Mouse (Mus musculus): ENCODE measurements at regions not wholly inside any gene's neighbourhood (a gene's known extent, or its start where the extent isn't known, plus 50 kb on each side); places are given as distances from the start of the nearest gene placed in this dataset.

DNA sequence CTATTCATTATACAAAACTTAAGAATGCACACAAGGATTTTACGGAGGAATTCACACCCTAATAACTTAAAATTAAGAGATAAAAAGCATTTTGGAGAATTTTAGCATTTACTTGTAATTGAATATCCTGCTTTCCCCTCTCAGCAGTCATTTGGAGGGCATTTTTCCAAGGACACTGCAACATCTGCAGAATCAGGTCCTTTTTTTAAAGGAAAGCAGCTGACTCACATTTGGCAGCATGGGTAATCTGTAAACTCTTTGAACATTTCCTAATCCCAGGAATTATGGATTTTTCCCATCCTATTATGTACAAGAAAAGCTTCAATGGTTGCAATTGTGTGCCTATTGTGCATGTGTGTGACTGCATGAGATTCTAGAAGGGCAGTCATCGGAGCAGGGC, 112.0 kb downstream of the Gm19410 start:
- no peak for TF ChIP-seq GATA4 (IDR thresholded peaks at IDR 0.05; ENCODE audit: insufficient replicate concordance, low read length)

DNA sequence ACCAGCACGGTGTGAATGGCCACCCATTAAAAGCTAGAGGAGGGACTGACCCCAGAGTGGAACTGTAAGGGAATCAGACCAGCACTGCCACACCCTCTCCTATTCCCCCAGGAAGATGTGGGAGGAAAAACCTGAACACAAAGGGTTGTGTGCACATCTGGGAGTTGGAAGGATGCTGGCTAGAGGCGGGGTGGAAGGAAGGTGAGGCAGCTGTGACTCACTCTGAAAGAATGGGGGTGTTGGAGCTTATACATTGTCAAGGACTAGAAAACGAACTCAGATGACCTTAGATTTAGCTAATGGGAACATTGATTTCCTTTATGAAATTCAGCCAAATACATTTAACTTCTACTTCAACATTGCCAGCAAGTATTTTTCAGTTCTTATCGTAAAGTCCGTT, 116.2 kb downstream of the Gm19410 start:
- TF ChIP-seq GATA4 (IDR thresholded peaks at IDR 0.05; ENCODE audit: insufficient replicate concordance, low read length) = no peak

- TF ChIP-seq GATA4 (IDR thresholded peaks at IDR 0.05; ENCODE audit: insufficient replicate concordance, low read length) = no peak
Observed at GRCm38 (mm10) chr8:35882638-35883455, 117.3 kb downstream of the Gm19410 start.

DNA sequence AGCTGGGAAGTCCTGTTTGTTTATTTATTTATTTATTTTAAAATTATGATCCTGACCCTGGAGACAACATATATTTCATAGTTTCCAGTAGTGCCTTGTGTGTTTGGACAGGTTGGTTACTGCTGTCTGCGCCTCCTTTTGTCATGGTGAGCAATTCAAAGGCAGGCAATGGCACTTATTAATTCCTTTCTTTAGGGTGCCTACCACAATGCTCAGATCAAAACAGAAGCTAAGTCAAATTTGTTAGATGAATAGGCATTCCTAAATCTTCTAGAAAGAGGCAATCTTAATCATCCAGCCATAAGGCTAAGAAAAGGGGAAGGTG, 117.8 kb downstream of the Gm19410 start:
- no peak for TF ChIP-seq GATA4 (IDR thresholded peaks at IDR 0.05; ENCODE audit: insufficient replicate concordance, low read length)

- TF ChIP-seq GATA4 (IDR thresholded peaks at IDR 0.05; ENCODE audit: insufficient replicate concordance, low read length) = no peak
Observed at GRCm38 (mm10) chr8:35884545-35884944, 119.0 kb downstream of the Gm19410 start.

GRCm38 (mm10) chr8:35890083-35890482, 124.5 kb downstream of the Gm19410 start:
- TF ChIP-seq GATA4 (IDR thresholded peaks at IDR 0.05; ENCODE audit: insufficient replicate concordance, low read length) = no peak

GRCm38 (mm10) chr8:35891769-35892168, 126.2 kb downstream of the Gm19410 start:
- TF ChIP-seq GATA4 (IDR thresholded peaks at IDR 0.05; ENCODE audit: insufficient replicate concordance, low read length) = no peak

- TF ChIP-seq GATA4 (IDR thresholded peaks at IDR 0.05; ENCODE audit: insufficient replicate concordance, low read length) = no peak
Observed at GRCm38 (mm10) chr8:35898493-35898892, 132.9 kb downstream of the Gm19410 start.

DNA sequence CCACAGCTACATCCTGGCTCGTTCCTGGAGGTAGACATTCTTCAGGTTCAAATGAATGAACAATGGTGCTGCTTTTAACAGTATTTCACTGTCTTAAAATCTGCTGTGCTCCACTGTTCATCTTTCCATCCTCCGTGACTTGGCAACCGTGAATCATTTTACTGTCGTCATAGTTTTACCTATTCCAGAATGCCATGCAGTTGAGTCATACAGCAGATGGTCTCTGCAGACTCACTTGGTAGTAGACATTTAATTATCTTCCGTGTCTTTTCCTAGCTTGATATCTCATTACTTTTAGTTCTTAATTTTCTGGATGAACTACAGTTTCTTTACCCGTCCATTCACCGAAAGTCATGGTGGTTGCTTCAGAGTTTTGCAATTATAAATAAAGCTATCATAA, 135.9 kb downstream of the Gm19410 start:
- no peak for TF ChIP-seq GATA4 (IDR thresholded peaks at IDR 0.05; ENCODE audit: insufficient replicate concordance, low read length)

DNA sequence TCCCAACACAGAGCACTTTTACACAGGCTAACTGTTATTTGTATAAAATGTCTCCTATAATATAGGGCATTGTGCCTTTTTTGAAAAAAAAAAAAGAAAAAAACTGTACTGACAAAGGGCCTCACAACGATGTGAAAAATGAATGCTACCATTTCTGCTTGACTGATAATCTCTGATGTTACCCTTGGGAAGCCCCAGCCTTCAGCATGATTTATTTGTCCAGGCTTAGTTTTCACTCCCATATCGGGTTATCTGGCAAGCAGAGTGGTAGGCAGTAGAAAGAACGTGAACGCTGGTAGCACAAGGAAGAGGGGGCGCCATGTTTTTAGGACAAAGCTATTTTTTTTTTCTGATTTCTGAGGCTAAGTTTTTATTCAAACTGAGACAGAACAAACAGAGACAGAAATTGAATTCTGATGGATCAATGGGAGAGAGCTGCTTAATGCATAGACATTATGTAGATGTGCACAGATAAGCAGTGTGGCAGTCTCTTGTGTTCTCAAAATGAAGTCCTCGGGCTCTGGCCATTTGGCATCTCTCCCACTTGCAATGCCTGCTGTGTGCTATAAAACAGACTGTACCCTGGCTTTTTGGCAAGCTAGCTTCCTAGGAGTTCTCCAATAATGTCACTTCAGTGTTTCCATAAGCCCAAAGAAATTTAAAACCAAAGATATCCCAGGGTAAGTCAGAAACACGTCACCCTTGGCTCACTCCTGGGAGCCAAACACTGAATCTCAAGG, 139.3 kb downstream of the Gm19410 start:
- TF ChIP-seq GATA4 (IDR thresholded peaks at IDR 0.05; ENCODE audit: insufficient replicate concordance, low read length) = no peak

DNA sequence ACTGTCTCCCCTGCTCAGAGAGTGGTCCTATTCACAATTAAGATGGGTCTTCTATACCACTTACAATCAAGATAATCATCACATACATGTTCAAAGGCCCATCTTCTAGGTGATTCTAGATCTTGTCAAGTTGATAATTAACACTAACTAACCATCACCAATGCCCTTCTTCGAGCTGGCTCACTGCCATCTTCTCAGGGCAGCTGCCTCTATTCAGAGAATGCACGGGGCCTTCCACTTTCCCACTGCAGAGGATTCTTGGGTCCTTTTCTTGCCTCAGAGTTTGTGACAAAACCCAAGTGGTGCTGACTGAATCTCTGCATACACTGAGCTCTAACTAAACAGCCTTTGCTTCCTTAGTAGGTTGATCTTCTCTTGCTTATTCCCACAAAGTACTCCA, 142.4 kb downstream of the Gm19410 start:
- TF ChIP-seq GATA4 (IDR thresholded peaks at IDR 0.05; ENCODE audit: insufficient replicate concordance, low read length) = no peak

DNA sequence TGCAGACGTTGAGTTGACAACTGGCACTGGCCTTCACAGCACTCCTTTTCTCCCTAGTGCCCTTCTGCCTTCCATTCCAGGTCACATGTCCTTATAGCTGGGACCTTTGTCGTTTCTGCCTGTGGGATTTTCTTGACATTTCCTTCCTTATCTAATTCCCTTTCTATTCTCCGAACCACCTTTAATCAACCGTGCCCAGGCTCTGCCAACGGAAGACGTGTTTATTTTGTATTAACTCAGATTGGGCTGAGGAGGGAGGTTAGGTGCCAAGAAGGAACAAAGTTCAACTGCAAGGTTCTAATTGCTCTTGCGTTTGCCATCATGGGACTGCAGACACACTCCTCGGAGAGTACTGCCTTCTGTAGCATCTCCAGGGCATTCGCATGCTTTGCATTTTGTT, 146.7 kb downstream of the Gm19410 start:
- 0 out of 2 replicates have a peak, but pooled peaks have one; percentile 14 for TF ChIP-seq GATA4 (IDR thresholded peaks at IDR 0.05; ENCODE audit: insufficient replicate concordance, low read length)

GRCm38 (mm10) chr8:35915878-35916518, 150.4 kb downstream of the Gm19410 start:
- no peak for TF ChIP-seq GATA4 (IDR thresholded peaks at IDR 0.05; ENCODE audit: insufficient replicate concordance, low read length)

GRCm38 (mm10) chr8:35917573-35917972, 152.0 kb downstream of the Gm19410 start:
- no peak for TF ChIP-seq GATA4 (IDR thresholded peaks at IDR 0.05; ENCODE audit: insufficient replicate concordance, low read length)

DNA sequence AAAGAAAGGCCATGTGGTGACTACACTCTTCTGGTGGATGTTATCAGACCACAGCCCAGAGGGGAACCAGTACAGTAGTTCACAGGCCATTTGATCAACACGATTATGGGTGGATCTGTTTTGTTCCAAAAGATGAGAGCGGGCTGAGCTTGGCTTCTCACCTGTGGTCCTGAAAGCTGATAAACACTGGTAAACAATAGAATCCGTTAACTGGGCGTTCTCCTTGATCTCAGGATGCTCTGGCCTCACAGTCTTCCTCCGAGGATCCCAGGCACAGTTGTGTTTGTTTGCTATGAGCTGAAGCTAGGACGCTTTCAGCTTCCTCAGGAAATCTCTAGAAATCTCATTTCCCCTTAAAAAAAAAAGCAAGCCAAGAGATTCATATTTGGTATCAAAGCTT, 153.9 kb downstream of the Gm19410 start:
- TF ChIP-seq GATA4 (IDR thresholded peaks at IDR 0.05; ENCODE audit: insufficient replicate concordance, low read length) = no peak; the same call in 1 of the 2 replicates
